Mouse (Mus musculus) cerebellum, adult 8-10 months (tissue): ENCODE measurements at regions not wholly inside any gene's neighbourhood (a gene's known extent, or its start where the extent isn't known, plus 50 kb on each side); places are given as distances from the start of the nearest gene placed in this dataset.

Source experiments
- DNase-seq: peaks from one replicate; pipeline ENCODE4 v3.0.0; 2022

DNA sequence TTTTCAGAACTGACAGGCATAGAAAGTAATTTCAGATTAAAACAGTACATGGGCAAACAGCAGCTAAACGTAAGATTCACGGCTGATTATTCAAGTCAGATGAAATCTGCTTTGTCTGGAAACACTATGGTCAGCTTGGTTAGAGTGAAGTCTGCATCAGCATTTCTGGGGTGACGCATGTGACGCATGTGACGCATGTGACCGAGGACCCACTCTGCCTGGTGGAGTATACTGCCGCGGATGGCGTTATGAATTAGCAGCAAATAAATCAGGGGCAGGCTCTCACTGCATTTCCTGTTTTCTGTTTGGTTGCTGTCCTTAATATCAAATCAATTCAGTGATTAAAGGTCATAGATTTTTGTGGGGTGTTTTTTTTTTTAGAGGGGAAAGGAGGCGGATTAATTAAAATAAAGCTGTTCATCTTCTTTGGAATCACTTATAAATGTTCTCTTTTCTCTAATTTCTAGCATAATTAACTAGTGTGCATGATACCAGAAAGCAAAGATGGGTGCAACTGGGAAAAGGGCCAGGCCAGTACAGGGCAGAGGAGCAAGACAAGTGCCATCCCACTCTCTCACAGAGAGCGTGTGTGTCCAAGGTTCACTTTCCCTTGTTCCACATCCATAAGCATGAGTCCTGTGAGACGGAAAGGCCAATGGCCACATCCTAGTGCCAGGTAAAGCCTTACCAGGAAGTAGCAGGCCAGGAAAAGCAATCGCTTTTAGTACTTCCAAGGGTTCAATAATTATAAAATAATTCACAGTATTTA lies 285.7 kb upstream of the Smim15 start:
- no peak for DNase-seq

- no peak for DNase-seq
These were observed 291.5 kb upstream of the Smim15 start for GRCm38 (mm10) chr13:107752745-107753144.

DNA sequence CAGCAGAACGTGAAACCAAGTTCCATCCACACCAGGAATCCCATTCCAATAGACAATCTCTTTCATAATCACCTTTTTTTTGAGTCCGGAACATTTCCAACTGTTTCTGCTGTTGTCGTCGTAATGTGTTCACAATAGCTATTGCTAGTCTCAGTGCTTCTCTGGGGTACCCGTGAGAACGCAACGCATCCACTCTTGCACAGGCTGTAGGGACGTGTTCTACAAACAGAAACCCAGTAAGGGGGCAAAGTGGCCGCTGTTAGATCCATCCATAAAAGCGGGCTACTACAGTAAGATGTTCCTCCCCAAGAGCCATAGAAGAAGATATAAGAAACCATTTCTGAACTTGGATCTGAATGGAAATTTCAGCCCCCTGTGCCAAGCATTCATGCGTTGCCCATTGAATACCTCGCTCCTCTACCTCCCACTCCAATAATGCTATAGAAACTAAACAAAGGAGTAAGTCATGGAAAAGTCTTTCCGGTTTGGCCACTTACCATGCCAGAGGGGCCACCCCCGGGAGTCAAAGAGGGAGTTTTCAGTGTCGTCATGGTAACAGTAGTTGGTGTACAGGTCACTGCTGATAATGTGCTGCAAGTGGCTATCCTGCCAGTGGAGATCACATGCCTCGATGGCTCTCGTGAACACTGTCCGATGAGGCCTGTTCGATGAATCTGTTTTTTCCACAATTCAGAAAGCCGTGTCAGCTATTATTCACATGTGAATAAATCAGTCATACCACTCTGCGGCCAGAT lies 300.6 kb upstream of the Smim15 start:
- DNase-seq = no peak

- no peak for DNase-seq
These were observed 307.7 kb upstream of the Smim15 start for GRCm38 (mm10) chr13:107736581-107736980.

GRCm38 (mm10) chr13:107734161-107734905 lies 309.9 kb upstream of the Smim15 start:
- DNase-seq = no peak

GRCm38 (mm10) chr13:107730976-107731375 lies 313.3 kb upstream of the Smim15 start:
- no peak for DNase-seq

- no peak for DNase-seq
These were observed 317.8 kb upstream of the Smim15 start for GRCm38 (mm10) chr13:107726491-107726890.

- no peak for DNase-seq
These were observed 322.3 kb upstream of the Smim15 start for GRCm38 (mm10) chr13:107721901-107722300.

DNA sequence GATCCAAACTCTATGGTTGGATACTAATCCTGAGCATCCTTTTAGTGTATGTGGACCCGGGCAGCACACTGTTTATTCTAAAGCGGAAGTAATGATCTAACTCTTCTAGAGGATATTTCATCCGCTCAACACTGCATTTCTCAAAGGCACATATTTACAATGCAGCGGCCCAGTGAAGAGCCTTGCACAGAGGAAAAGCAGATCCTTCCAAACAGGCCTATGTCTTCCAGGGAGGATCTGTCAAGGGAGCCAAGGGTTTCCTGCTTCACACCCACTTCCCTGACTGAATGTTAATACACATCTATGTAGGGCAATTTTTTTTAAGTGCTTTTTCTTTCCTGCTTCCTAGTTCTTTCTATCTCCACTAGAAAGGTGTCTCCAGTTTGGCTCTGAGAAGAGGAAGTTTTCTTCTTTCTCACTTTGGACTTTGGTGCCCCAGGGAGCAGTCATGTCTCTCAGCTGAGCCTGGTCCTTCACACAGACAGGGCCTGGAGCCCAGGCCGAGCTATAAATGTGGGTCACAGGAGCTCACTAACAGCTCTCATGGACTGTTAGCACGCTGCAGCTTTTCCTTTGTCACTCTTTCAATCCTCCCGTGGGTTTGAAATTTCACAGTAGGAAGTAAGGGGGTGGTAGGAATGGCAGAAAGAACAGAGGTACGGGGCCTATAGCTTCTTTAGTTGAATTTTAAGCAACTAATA lies 323.2 kb upstream of the Smim15 start:
- no peak for DNase-seq

- DNase-seq = no peak
These were observed 325.1 kb upstream of the Smim15 start for GRCm38 (mm10) chr13:107718973-107719620.

DNA sequence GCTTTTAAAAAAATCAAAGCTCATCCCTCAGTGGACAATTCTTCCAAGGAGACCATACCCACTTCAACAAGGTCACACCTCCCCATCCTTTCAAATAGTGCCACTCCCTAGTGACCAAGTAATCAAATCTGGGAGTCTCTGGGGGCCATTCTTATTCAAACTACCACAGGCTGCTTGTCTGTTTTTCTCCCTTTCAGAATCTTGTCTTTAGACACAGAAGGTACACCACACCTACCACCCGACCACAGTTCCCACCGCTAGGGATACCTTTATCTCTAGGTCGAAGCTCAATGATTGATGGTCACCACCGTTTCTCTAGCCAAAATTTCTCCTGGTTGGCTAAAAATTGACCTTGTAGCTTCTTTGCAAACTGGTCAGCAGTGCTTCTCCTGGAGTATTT lies 328.6 kb upstream of the Smim15 start:
- no peak for DNase-seq

DNA sequence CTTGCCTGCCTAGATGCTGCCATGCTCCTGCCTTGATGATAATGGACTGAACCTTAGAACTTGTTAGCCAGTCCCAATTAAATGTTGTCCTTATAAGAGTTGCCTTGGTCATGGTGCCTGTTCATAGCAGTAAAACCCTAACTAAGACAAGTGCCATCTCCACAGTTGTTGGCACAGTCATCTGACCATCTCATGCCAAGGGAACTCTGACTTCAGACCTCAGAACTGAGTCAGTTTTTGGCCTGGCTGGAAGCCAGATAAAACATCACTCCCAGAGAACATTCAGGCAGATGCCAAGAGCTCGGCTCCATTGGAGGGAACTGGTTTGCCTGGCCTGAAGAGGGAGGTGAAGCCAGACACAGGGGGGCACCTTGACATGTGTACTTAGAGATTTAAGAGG lies 330.2 kb upstream of the Smim15 start:
- no peak for DNase-seq

DNA sequence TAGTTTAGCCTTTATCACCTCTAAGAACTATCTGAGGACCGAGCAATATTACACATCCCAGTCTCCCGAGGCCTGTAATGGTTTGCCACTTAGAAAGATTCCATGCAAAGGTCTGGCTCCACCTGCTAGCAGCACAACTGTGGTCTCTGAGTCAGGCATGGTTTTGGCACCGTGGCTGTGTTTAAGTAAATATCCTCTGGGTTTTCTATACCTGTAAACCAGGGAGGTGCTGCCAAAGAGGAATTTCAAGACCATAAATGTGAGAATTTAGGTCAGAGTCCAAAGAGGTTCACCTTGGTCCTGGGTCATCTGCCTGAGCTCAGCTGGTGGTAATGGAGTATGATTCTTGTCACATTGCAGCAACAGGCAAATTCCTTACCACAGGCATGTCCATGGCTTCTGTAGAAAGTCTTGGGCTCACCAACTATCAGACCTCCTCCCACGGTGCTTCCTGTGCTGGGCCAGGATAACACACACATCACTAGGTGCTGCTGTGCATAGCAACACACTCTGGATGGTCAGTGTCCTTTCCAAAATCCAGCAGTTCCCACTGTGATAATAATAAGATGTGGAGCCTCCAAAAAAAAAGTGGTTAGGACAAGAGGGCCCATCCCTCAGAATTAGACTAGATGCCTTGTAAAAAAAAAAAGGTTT lies 332.8 kb upstream of the Smim15 start:
- DNase-seq = no peak

- no peak for DNase-seq
These were observed 333.9 kb upstream of the Smim15 start for GRCm38 (mm10) chr13:107710368-107710767.

GRCm38 (mm10) chr13:107709828-107710227 lies 334.4 kb upstream of the Smim15 start:
- DNase-seq = no peak

GRCm38 (mm10) chr13:107703736-107704135 lies 340.5 kb upstream of the Smim15 start:
- no peak for DNase-seq

GRCm38 (mm10) chr13:107700268-107701139 lies 343.7 kb upstream of the Smim15 start:
- DNase-seq = no peak

- DNase-seq = no peak
These were observed 345.0 kb upstream of the Smim15 start for GRCm38 (mm10) chr13:107699251-107699650.

- DNase-seq = no peak
These were observed 345.9 kb upstream of the Smim15 start for GRCm38 (mm10) chr13:107698345-107698744.

- DNase-seq = no peak
These were observed 352.0 kb upstream of the Smim15 start for GRCm38 (mm10) chr13:107692123-107692830.
